Mouse (Mus musculus) forebrain, embryonic 10.5 days (tissue): ENCODE measurements around the gene Atxn7l1. TPM values are rescaled to one million over a fixed set of nuclear protein-coding genes. Genes with fewer than 3 reads are reported as not detected.

Experiments
- DNase-seq: peaks from one replicate; pipeline ENCODE4 v3.0.0-alpha.2; 2017; ENCODE audit warnings: low spot score; ENCODE audit errors: extremely low spot score
- H3K27ac ChIP-seq: fragments of 300-500 bp; sonication (generic); 2 replicates; pipeline ENCODE4 v1.5.1; 2016; ENCODE audit warnings: mild to moderate bottlenecking
- H3K27me3 ChIP-seq: fragments of 300-500 bp; sonication (generic); 2 replicates; pipeline ENCODE4 v1.6.1; 2016; ENCODE audit warnings: mild to moderate bottlenecking; ENCODE audit not compliant: poor library complexity, severe bottlenecking
- H3K36me3 ChIP-seq: fragments of 300-500 bp; sonication (generic); replicated peaks from 2 replicates; pipeline ENCODE4 v1.6.1; 2016; ENCODE audit warnings: mild to moderate bottlenecking, moderate library complexity
- H3K4me1 ChIP-seq: fragments of 300-500 bp; sonication (generic); 2 replicates; pipeline ENCODE4 v1.6.1; 2016
- H3K4me3 ChIP-seq: fragments of 300-500 bp; sonication (generic); 2 replicates; pipeline ENCODE4 v1.5.1; 2016; ENCODE audit warnings: mild to moderate bottlenecking, moderate library complexity
- H3K9me3 ChIP-seq: fragments of 300-500 bp; sonication (generic); 2 replicates; pipeline ENCODE4 v1.6.1; 2016; ENCODE audit warnings: mild to moderate bottlenecking, moderate library complexity
- WGBS: fragments of 180-500 bp; shearing (Covaris S2); methylation state at CpG from one replicate; pipeline ENCODE4 v1.1.7; 2016; 5-methylcytosine and 5-hydroxymethylcytosine counted together
- polyA plus RNA-seq: library from polyadenylated mRNA; unstranded; fragments of >200 nt; fragmentation: Nextera tagmentation; extraction: Ambion mirVana; gene quantifications from 2 replicates; pipeline ENCODE4 v1.2.1, GENCODE M21; 2016

Atxn7l1 gene
- polyA plus RNA-seq, 1 experiment from 2014 or later, result 11.0 TPM

DNA sequence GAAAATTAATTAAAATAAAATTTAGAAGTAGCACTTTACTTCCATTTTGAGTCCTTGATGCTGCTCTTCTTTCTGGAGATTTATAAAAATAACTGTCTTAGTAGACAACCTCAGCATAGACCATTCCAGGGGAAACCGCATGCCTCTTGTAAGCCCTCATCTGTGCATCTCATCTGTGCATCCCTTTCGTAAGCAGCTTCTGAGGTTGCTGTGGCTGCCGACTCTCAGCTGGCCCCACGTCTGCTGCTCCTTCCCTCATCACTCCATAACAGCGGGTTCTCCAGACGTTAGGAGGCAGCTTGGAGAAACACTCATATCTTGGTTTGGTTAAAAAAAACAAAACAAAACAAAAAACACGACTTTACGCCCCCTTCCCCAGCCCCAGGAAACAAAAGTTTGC is 47.7 kb downstream of the Atxn7l1 start:
- Histone ChIP-seq H3K4me1 (peaks cover 31% of the 10 kb centered on the region), H3K4me3 (no peak overlapping the region), H3K27me3 (no peaks in the 10 kb centered on the region), H3K27ac (no peak overlapping the region), H3K36me3 (peaks cover 5% of the 10 kb centered on the region; the same call in 1 of the 2 replicates), H3K9me3 (no peaks in the 10 kb centered on the region)
- DNase-seq, result no peak
- 55% methylated on average over 8 of the region's 8 CpGs for WGBS

DNA sequence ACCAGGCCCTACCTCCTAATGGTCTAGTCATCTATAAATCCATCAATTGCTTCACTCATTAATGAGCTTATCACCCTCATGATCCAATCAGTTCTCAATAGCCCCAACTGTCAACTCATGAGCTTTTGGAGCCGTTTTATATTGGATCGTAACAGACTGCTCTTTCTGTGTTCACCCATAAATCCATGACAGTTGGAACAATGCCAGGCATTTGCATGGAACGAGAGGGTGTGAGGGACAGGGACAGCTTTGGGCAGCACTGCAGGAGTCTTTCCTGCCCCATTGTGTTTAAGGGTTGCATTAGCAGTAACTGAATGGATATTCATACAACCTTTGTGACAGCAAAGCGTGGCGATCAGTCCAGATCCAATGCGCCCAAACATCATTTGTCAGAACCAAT is 49.8 kb downstream of the Atxn7l1 start:
- DNase-seq, result no peak
- Histone ChIP-seq H3K9me3 (no peaks in the 10 kb centered on the region), H3K4me3 (no peak overlapping the region), H3K36me3 (peaks cover 5% of the 10 kb centered on the region; the same call in 1 of the 2 replicates), H3K27me3 (no peaks in the 10 kb centered on the region), H3K4me1 (peaks cover 45% of the 10 kb centered on the region), H3K27ac (no peak overlapping the region)
- 67% methylated on average over 6 of the region's 6 CpGs for WGBS

DNA sequence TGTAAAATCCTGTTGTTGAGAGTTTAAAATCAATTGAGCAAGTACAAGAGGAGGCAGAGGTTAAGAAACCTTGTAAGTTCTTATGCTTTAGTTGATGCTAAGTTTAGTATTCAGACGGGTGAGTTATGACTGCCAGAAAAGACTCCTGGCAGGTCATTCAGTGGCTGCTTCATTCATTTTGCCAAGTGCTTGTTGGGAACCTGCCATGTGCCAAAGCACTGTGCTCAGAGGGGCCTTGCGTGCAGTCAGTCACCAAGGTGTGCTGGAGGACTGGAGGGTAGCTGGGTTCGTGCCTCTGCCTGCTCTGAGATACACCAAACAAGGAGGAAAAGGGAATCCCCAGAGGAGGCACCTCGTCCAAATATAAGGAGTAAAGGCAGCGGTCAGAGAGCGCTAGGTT is 50.3 kb downstream of the Atxn7l1 start:
- no peak for DNase-seq
- H3K27me3 ChIP-seq, result no peaks in the 10 kb centered on the region
- no peak overlapping the region for H3K4me3 ChIP-seq
- peaks cover 49% of the 10 kb centered on the region for H3K4me1 ChIP-seq
- no peaks in the 10 kb centered on the region for H3K9me3 ChIP-seq
- peaks cover 5% of the 10 kb centered on the region; the same call in 1 of the 2 replicates for H3K36me3 ChIP-seq
- WGBS, result 90% methylated on average over 6 of the region's 6 CpGs
- H3K27ac ChIP-seq, result no peak overlapping the region

DNA sequence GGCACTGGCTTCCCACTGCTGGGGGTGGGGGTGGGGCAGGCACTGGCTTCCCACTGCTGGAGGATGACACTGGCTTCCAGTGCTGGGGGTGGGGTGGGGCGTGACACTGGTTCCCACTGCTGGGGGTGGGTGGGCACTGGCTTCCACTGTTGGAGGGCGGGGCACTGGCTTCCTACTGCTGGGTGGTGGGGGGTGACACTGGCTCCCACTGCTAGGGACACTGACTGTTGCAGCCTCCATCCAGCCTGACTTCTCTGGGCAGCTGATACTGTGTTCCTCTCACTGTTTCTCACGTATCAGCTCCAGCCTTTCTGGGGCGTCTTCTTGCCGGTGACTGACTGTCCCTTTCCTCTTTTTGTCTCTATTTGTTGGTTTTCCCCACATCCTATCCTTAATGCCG is 53.6 kb downstream of the Atxn7l1 start:
- no peak for DNase-seq
- Histone ChIP-seq H3K9me3 (no peaks in the 10 kb centered on the region), H3K27me3 (no peaks in the 10 kb centered on the region), H3K36me3 (peaks cover 5% of the 10 kb centered on the region; the same call in 1 of the 2 replicates), H3K4me3 (no peak overlapping the region), H3K27ac (no peak overlapping the region), H3K4me1 (peaks cover 27% of the 10 kb centered on the region)
- 85% methylated on average over 6 of the region's 6 CpGs for WGBS

DNA sequence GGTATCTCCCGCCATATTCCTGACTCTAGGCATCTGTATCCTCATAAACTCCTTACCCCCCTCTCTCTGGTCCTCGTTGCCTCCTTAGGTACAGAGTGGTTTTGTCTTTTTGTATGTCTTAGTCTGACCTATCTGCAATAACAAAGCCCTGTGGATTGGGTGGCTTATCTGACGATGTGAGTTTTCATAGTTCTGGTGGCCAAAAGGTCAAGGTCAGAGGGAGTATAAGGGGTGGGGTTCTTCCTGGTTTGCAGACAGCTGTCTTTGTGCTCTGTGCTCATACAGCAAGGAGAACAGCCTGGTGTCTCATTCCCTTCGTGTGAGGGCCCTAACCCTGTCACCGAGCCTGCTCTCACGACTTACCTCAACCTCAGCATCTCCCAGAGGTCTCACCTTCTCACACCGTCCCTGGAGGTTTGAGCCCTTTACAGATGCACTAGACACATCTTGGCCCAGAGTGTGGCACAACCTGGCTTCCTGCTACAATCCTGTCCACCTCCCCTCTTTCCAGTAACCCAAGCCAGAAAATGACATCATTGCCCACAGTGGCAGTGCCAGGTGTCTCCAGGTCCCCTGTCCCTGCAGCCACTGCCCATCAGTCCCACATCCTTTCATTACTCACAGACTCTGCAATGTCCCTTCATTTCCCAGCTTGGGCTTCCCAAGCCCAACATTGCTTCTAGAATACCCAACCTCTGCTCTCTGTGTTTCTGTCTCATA is 54.2 kb downstream of the Atxn7l1 start:
- 83% methylated on average over 7 of the region's 7 CpGs for WGBS
- DNase-seq, result no peak
- no peak overlapping the region for H3K27ac ChIP-seq

DNA sequence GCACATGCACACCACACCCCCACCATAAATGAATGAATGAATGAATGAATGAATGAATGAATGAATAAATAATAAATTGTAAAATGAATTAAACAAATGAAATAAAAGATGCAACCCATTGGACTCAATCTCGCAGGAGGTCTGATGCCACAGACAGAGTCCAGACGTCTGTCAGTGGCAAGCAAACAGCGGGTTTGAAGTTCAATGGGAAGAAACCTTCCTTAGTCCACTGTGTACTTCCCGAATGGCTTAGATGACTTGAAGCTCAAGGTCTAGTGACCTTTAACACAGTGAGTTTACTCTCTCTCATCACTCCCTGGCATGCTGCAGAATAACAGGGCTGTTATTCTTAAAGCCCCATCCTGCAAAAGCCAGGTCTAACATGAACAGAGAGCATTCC is 57.8 kb downstream of the Atxn7l1 start:
- WGBS, result 87% methylated on average over 4 of the region's 4 CpGs
- H3K4me3 ChIP-seq, result no peak overlapping the region
- peaks cover 5% of the 10 kb centered on the region; the same call in 1 of the 2 replicates for H3K36me3 ChIP-seq

More for the DNA sequence above, 54.2 kb downstream of the Atxn7l1 start:
- peaks cover 27% of the 10 kb centered on the region for H3K4me1 ChIP-seq
- no peak overlapping the region for H3K4me3 ChIP-seq
- peaks cover 3% of the 10 kb centered on the region; the same call in 1 of the 2 replicates for H3K36me3 ChIP-seq
- no peaks in the 10 kb centered on the region for H3K27me3 ChIP-seq
- H3K9me3 ChIP-seq, result no peaks in the 10 kb centered on the region

DNA sequence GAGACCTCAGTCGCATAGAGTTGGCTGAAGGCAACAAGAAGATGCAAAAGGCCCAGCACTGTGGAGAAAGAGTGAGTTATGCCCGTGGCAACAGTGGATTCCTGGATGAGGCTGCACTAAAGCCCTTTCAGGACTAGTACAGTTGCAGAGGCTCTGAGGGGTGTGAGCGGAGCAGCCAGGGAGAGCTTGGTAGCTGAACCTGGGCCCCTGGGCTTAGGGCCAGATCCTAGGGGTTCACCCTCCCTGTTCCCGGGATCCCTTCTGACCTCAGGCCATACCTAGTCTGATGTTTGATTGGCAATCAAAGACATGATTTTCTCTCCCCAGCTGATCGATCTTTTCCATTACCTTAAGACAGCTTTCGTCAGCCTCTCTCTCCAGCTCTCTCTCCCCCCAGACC is 58.8 kb downstream of the Atxn7l1 start:
- no peaks in the 10 kb centered on the region for H3K27me3 ChIP-seq
- H3K4me3 ChIP-seq, result no peak overlapping the region
- H3K27ac ChIP-seq, result no peak overlapping the region
- peaks cover 15% of the 10 kb centered on the region for H3K4me1 ChIP-seq
- no peaks in the 10 kb centered on the region for H3K9me3 ChIP-seq
- no peak for DNase-seq
- peaks cover 5% of the 10 kb centered on the region; the same call in 1 of the 2 replicates for H3K36me3 ChIP-seq
- 92% methylated on average over 6 of the region's 6 CpGs for WGBS

More for the DNA sequence above, 57.8 kb downstream of the Atxn7l1 start:
- Histone ChIP-seq H3K27ac (no peak overlapping the region), H3K4me1 (peaks cover 22% of the 10 kb centered on the region), H3K9me3 (no peaks in the 10 kb centered on the region), H3K27me3 (no peaks in the 10 kb centered on the region)
- DNase-seq, result no peak

DNA sequence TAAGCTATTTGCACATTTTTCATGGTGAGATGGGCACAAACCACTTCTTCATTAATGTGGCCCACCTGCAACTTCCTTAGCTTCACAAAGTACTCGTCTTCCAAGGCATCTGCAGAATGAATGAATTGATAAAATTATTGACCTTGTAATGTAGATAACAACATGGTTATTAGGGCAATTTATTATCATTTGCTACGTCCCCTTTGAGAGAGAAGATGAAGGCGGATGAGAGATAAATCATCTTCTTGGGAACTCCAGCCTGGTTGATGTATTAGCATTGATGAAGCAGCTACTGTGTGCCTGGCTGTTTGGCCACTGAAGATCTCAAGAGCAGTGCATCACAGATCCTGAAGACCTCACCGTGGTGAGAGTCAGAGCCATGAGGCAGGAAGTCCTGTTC is 63.4 kb downstream of the Atxn7l1 start:
- WGBS, result 89% methylated on average over 4 of the region's 4 CpGs
- peaks cover 5% of the 10 kb centered on the region; the same call in 1 of the 2 replicates for H3K36me3 ChIP-seq
- H3K4me1 ChIP-seq, result no peaks in the 10 kb centered on the region
- DNase-seq, result no peak
- H3K9me3 ChIP-seq, result no peaks in the 10 kb centered on the region
- H3K27ac ChIP-seq, result no peak overlapping the region
- H3K27me3 ChIP-seq, result no peaks in the 10 kb centered on the region
- H3K4me3 ChIP-seq, result no peak overlapping the region

DNA sequence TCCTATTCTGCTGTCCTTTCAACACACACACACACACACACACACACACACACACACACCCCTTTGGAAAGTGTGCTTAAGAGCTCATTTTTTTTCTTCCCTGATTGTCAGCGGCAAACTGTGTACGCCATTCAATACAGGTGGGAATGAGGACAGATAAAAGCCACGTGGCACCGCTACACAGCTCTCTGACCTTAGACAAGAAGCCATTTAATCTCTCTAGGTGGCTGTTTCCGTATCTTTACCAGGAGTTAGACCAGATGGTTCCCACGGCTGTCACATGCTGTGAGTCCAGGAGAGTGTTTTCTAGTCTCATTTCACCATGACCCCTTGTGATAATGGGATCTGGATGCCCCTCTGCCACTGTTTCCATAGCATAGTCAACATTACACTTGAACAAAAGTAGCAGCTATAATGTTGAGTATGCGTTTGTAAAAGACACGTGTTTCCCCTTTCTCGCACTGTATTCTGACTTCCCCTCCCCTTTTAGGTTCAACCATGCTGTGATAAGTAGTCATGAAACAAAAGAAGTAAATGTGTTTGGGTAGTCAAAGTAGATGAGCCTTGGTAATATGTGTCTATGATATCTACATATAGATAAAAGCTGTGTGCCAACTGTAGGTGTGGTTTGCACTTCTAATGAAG is 70.8 kb downstream of the Atxn7l1 start:
- H3K4me3 ChIP-seq, result no peak overlapping the region
- H3K4me1 ChIP-seq, result peaks cover 22% of the 10 kb centered on the region
- H3K36me3 ChIP-seq, result peaks cover 17% of the 10 kb centered on the region
- 89% methylated on average over 9 of the region's 9 CpGs for WGBS
- no peak for DNase-seq
- no peaks in the 10 kb centered on the region for H3K9me3 ChIP-seq
- 0 out of 2 replicates have a peak overlapping the region, but pooled peaks have one; percentile 30 for H3K27ac ChIP-seq
- H3K27me3 ChIP-seq, result no peaks in the 10 kb centered on the region

DNA sequence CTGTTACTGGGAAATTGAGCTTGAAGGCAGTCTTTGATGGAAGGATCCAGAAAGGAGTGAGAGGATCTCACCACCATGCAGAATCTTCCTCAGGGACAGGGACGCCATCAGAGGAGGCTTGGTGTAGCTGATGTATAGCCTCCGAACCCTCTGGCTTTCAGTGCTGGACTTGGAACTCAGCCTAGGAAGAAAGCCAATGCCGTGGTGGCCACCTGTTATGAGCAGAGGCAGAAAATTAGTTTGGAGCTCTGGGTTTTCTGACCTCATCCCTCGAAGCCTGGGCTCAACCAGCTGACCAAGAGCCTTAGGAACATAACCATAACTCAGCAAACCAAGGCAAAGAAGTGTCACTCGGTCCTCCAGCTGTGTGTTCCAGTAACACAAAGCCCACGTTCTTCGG is 71.9 kb downstream of the Atxn7l1 start:
- no peak for DNase-seq
- Histone ChIP-seq H3K4me1 (peaks cover 33% of the 10 kb centered on the region), H3K27ac (peak overlapping the region; percentile 30; the same call in 1 of the 2 replicates), H3K27me3 (no peaks in the 10 kb centered on the region), H3K36me3 (peaks cover 17% of the 10 kb centered on the region), H3K4me3 (no peak overlapping the region), H3K9me3 (no peaks in the 10 kb centered on the region)
- 93% methylated on average over 7 of the region's 7 CpGs for WGBS

DNA sequence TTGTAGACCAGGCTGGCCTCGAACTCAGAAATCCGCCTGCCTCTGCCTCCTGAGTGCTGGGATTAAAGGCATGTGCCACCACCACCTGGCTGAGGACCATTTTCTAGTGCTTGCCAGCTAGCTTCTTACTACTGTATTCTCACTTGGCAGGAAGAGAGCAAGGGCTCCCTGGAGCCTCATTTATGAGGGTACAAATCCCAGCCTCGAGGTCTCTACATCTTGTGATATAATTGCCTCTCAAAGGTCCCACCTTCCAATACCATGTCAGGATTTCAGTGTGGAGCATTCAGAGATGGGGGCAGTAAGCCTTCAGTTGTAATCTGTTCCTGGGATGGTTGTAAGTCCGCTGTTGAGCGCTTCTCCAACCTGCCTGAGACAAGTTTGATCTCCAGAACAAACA is 72.6 kb downstream of the Atxn7l1 start:
- Histone ChIP-seq H3K27ac (peak overlapping the region; percentile 71), H3K36me3 (peaks cover 17% of the 10 kb centered on the region), H3K27me3 (no peaks in the 10 kb centered on the region), H3K9me3 (no peaks in the 10 kb centered on the region), H3K4me3 (no peak overlapping the region), H3K4me1 (peaks cover 39% of the 10 kb centered on the region)
- no peak for DNase-seq
- WGBS, result 93% methylated on average over 5 of the region's 5 CpGs

DNA sequence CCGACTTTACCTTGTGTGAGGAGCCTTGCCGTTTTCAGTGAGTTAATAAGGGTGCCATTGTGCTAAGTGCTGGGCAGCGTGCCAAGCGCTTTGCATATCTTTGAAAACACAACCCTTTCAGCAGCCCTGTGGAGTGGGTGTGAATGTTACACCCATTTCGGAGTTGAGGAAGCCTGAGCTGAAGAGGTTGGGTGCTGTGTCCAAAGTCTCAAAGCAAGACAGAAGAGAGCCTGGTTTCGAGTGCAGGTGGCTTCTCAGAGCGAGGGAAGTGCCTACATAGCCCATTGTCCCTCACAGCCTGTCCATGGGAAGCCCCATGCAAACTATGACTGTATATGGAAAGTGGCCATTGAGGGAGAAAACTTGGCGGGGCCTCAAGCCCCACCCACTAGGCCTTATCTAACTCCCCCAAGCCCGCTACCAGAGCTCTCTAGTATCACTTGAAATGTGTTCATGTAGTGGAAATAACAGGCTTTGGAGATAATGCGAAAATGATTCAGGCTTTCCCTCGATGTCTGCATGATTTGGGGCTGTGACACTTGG is 73.1 kb downstream of the Atxn7l1 start:
- Histone ChIP-seq H3K27me3 (no peaks in the 10 kb centered on the region), H3K4me3 (no peak overlapping the region), H3K4me1 (peaks cover 44% of the 10 kb centered on the region), H3K9me3 (no peaks in the 10 kb centered on the region), H3K27ac (peak overlapping the region; percentile 71), H3K36me3 (peaks cover 17% of the 10 kb centered on the region)
- no peak for DNase-seq
- 84% methylated on average over 11 of the region's 11 CpGs for WGBS

DNA sequence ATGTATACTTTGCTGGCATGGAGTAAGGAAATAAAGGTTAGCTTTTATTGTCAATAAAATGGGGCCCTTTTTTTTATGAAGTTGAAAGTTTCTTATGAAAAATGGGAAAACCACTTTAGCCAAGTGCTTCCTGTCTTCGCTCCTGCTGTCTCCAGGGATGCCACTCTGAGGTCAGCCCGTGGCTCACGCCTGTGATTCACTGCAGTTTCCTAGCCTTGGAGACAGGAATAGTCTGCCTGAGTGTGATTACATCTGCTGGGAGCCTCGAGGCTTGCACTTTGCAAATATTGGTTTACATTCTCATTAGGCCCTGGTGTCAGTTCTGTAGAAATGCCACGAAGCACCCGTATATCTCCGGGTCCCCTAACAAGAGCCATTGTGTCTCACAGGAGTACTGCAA is 74.7 kb downstream of the Atxn7l1 start:
- H3K27me3 ChIP-seq, result no peaks in the 10 kb centered on the region
- H3K4me3 ChIP-seq, result no peak overlapping the region
- no peak for DNase-seq
- H3K9me3 ChIP-seq, result no peaks in the 10 kb centered on the region
- 85% methylated on average over 7 of the region's 7 CpGs for WGBS
- no peak overlapping the region for H3K27ac ChIP-seq
- H3K4me1 ChIP-seq, result peaks cover 59% of the 10 kb centered on the region
- peaks cover 17% of the 10 kb centered on the region for H3K36me3 ChIP-seq
